Mouse (Mus musculus): Measurements from ENCODE around the gene Immp1l.
A peak's percentile ranks its signal among the peaks of the same experiment; 100 is the strongest.

Gene Immp1l

GRCm38 (mm10) chr2:105903896-105904756, at the start of gene Immp1l, which contains the start of gene Elp4:
Gene Immp1l, plus strand, starts transcription at chr2:105904638.
Gene Elp4, minus strand, starts transcription at chr2:105904564.
- peak; percentile 98 for DNase-seq (ENCODE audit: low read depth)

- DNase-seq (ENCODE audit: low read depth), result no peak
Observed at GRCm38 (mm10) chr2:105854740-105855139, 49.7 kb upstream of the Immp1l start.

GRCm38 (mm10) chr2:105873403-105873802, 31.0 kb upstream of the Immp1l start:
- no peak for DNase-seq (ENCODE audit: low read depth)

GRCm38 (mm10) chr2:105890816-105891215, 13.6 kb upstream of the Immp1l start:
- DNase-seq (ENCODE audit: low read depth), result no peak

GRCm38 (mm10) chr2:105904757-105905146, 314 bp downstream of the Immp1l start:
- DNase-seq (ENCODE audit: low read depth), result no peak

GRCm38 (mm10) chr2:105908351-105908750, 3.9 kb downstream of the Immp1l start:
- peak; percentile 49 for DNase-seq (ENCODE audit: low read depth)

- DNase-seq (ENCODE audit: low read depth), result no peak
Observed at GRCm38 (mm10) chr2:105910611-105911010, 6.2 kb downstream of the Immp1l start.

- no peak for DNase-seq (ENCODE audit: low read depth)
Observed at GRCm38 (mm10) chr2:105913655-105914366, 9.4 kb downstream of the Immp1l start.

GRCm38 (mm10) chr2:105916671-105917070, 12.2 kb downstream of the Immp1l start:
- no peak for DNase-seq (ENCODE audit: low read depth)

- no peak for DNase-seq (ENCODE audit: low read depth)
Observed at GRCm38 (mm10) chr2:105917623-105918346, 13.3 kb downstream of the Immp1l start.

GRCm38 (mm10) chr2:105950131-105950530, 45.7 kb downstream of the Immp1l start:
- no peak for DNase-seq (ENCODE audit: low read depth)

GRCm38 (mm10) chr2:105951350-105951940, 47.0 kb downstream of the Immp1l start:
- DNase-seq (ENCODE audit: low read depth), result no peak

- DNase-seq (ENCODE audit: low read depth), result no peak
Observed at GRCm38 (mm10) chr2:105953862-105954261, 49.4 kb downstream of the Immp1l start.

- no peak for DNase-seq (ENCODE audit: low read depth)
Observed at GRCm38 (mm10) chr2:105963447-105963846, 59.0 kb downstream of the Immp1l start.

- DNase-seq (ENCODE audit: low read depth), result no peak
Observed at GRCm38 (mm10) chr2:105973941-105974340, 69.5 kb downstream of the Immp1l start.

GRCm38 (mm10) chr2:105978065-105978464, 73.6 kb downstream of the Immp1l start:
- no peak for DNase-seq (ENCODE audit: low read depth)

GRCm38 (mm10) chr2:105985206-105985605, 80.8 kb downstream of the Immp1l start:
- DNase-seq (ENCODE audit: low read depth), result no peak

GRCm38 (mm10) chr2:105987131-105987530, 82.7 kb downstream of the Immp1l start:
- no peak for DNase-seq (ENCODE audit: low read depth)

- no peak for DNase-seq (ENCODE audit: low read depth)
Observed at GRCm38 (mm10) chr2:105987999-105988398, 83.6 kb downstream of the Immp1l start.

GRCm38 (mm10) chr2:106002835-106003739, 98.6 kb downstream of the Immp1l start, which contains the start of gene Dnajc24:
Gene Dnajc24, minus strand, starts transcription at chr2:106003549.
- DNase-seq (ENCODE audit: low read depth), result peak; percentile 94

- DNase-seq (ENCODE audit: low read depth), result no peak
Observed at GRCm38 (mm10) chr2:106008415-106008814, 104.0 kb downstream of the Immp1l start.
